30 mouse cellular contexts compared by ENCODE assay signal in the genomic region with DNA sequence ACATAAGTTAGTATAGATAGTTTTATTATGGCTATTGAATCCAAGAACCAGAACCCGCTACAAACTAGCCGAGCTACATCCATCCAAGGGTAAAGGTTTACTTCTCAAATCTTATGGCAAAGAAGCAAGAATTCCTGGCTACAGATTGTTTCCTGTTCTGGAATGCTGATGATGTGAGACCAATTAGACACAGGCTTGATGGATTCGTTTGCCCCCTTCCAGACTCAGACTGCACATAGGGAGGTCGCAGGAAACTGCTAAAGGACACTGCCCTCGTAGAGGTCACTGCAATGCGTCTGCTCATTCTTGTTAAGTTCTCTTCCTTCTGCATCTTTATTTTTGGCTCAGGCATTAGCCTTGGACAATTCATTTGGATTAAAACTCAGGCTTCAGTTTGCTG.
A peak's percentile ranks its signal among the peaks of the same experiment; 100 is the strongest.
DNase-seq lines count a peak whose midpoint lies in the region; ATAC-seq and TF ChIP-seq lines count a peak whose summit lies in the region.
"Had no signal": no experiment of that assay in that cellular context is flagged by ENCODE, and none has a peak within 500 bp of the region (broad histone marks: within the 10 kb centered on the region; RNA-seq: fewer than 3 reads in every experiment).

No protein-coding gene starts in this region.

- H3K27me3 ChIP-seq in embryonic facial prominence, embryonic 14.5 days (replicated peaks; ENCODE audit: control insufficient read depth, insufficient read depth, low read length), result no peaks in the 10 kb centered on the region
- H3K27me3 ChIP-seq in embryonic facial prominence, embryonic 10.5 days (replicated peaks; ENCODE audit: low read depth, poor library complexity, severe bottlenecking), result no peaks in the 10 kb centered on the region
- no peaks in the 10 kb centered on the region for H3K27me3 ChIP-seq in heart, postnatal 0 days (ENCODE audit: control insufficient read depth, insufficient read depth, low read length)
- no peaks in the 10 kb centered on the region for H3K27me3 ChIP-seq in lung, embryonic 14.5 days (ENCODE audit: insufficient read depth, low read length)
- H3K27me3 ChIP-seq in forebrain, embryonic 14.5 days (replicated peaks; ENCODE audit: control insufficient read depth, insufficient read depth, low read length), result no peaks in the 10 kb centered on the region; the same call in 1 of the 2 replicates
- H3K27me3 ChIP-seq: heart, embryonic 12.5 days; limb, embryonic 12.5 days; liver, embryonic 13.5 days; midbrain, embryonic 12.5 days; neural tube, embryonic 12.5 days; Patski had no signal

- no peak overlapping the region for H3K4me2 ChIP-seq in embryonic facial prominence, embryonic 14.5 days (ENCODE audit: low read depth, low read length)
- no peak overlapping the region for H3K4me2 ChIP-seq in heart, postnatal 0 days (ENCODE audit: low read depth, low read length)
- H3K4me2 ChIP-seq in lung, embryonic 14.5 days, result no peak overlapping the region
- no peak overlapping the region for H3K4me2 ChIP-seq in forebrain, embryonic 14.5 days (ENCODE audit: low read length)
- H3K4me2 ChIP-seq: forebrain, embryonic 13.5 days; heart, embryonic 12.5 days; limb, embryonic 12.5 days; liver, embryonic 13.5 days; midbrain, embryonic 12.5 days; neural tube, embryonic 12.5 days had no signal

- no peak for TF ChIP-seq EP300 in heart, postnatal 0 days (IDR thresholded peaks at IDR 0.05; ENCODE audit: low read depth)

- 41% methylated on average over 6 of the region's 6 CpGs for WGBS in embryonic facial prominence, embryonic 14.5 days
- 49% methylated on average over 6 of the region's 6 CpGs for WGBS in embryonic facial prominence, embryonic 10.5 days
- 28% methylated on average over 6 of the region's 6 CpGs for WGBS in heart, postnatal 0 days
- 30% methylated on average over 6 of the region's 6 CpGs for WGBS in lung, embryonic 14.5 days
- WGBS in lung, adult 2 months, result 47% methylated on average over 6 of the region's 6 CpGs
- WGBS in forebrain, embryonic 14.5 days, result 70% methylated on average over 6 of the region's 6 CpGs

- no peaks in the 10 kb centered on the region for H3K36me3 ChIP-seq in embryonic facial prominence, embryonic 14.5 days (ENCODE audit: control insufficient read depth, insufficient read depth, low read length)
- no peaks in the 10 kb centered on the region for H3K36me3 ChIP-seq in embryonic facial prominence, embryonic 10.5 days (replicated peaks)
- no peaks in the 10 kb centered on the region for H3K36me3 ChIP-seq in heart, postnatal 0 days (replicated peaks; ENCODE audit: control insufficient read depth, insufficient read depth, low read length)
- H3K36me3 ChIP-seq in lung, embryonic 14.5 days (ENCODE audit: insufficient read depth), result no peaks in the 10 kb centered on the region
- H3K36me3 ChIP-seq in forebrain, embryonic 14.5 days (ENCODE audit: control insufficient read depth, insufficient read depth, low read length), result no peaks in the 10 kb centered on the region
- H3K36me3 ChIP-seq: heart, embryonic 12.5 days; hindbrain, embryonic 10.5 days; limb, embryonic 12.5 days; liver, embryonic 13.5 days; midbrain, embryonic 12.5 days; neural tube, embryonic 12.5 days had no signal

- no peak overlapping the region for H3K4me3 ChIP-seq in embryonic facial prominence, embryonic 14.5 days (ENCODE audit: low read depth, low read length)
- no peak overlapping the region for H3K4me3 ChIP-seq in embryonic facial prominence, embryonic 10.5 days
- no peak overlapping the region for H3K4me3 ChIP-seq in heart, postnatal 0 days (ENCODE audit: low read depth, low read length)
- no peak overlapping the region for H3K4me3 ChIP-seq in lung, embryonic 14.5 days (ENCODE audit: low read depth, low read length)
- H3K4me3 ChIP-seq in lung, adult 2 months (replicated peaks; ENCODE audit: extremely low read depth, low read depth, low read length), result no peak overlapping the region
- H3K4me3 ChIP-seq in forebrain, embryonic 14.5 days (ENCODE audit: low read depth, low read length), result no peak overlapping the region
- H3K4me3 ChIP-seq: forebrain, embryonic 13.5 days; heart, embryonic 12.5 days; hindbrain, embryonic 10.5 days; limb, embryonic 12.5 days; liver, embryonic 13.5 days; megakaryocyte, embryonic 14.5 days; midbrain, embryonic 12.5 days; myocyte; neural tube, embryonic 12.5 days had no signal

- peak; percentile 22 for DNase-seq in embryonic facial prominence, embryonic 14.5 days (ENCODE audit: low spot score)
- DNase-seq in embryonic facial prominence, embryonic 10.5 days (ENCODE audit: low spot score), result no peak
- peak; percentile 42 for DNase-seq in heart, postnatal 0 days (ENCODE audit: low spot score)
- DNase-seq in heart, adult 8-10 months (ENCODE audit: low spot score), result no peak
- DNase-seq in lung, embryonic 14.5 days, result peak; percentile 62
- no peak for DNase-seq in lung, adult 2 months
- DNase-seq in lung, postnatal 10 days, result peak; percentile 48
- no peak for DNase-seq in forebrain, embryonic 14.5 days (ENCODE audit: low spot score)
- DNase-seq: adrenal gland, postnatal 10 days; cerebellum, adult 11 months; cerebellum, adult 9-10 months; gastrocnemius, postnatal 14 days; kidney, adult 8-10 months; kidney, postnatal 14 days; liver, embryonic 13.5 days; right cerebral cortex, adult 18-20 months; spleen, adult 18-20 months; thymus, adult 18-20 months; thymus, postnatal 25 days had no signal

- H3K9me3 ChIP-seq in embryonic facial prominence, embryonic 14.5 days (ENCODE audit: control insufficient read depth, low read length), result no peaks in the 10 kb centered on the region
- no peaks in the 10 kb centered on the region for H3K9me3 ChIP-seq in embryonic facial prominence, embryonic 10.5 days
- no peaks in the 10 kb centered on the region for H3K9me3 ChIP-seq in heart, postnatal 0 days (replicated peaks; ENCODE audit: control insufficient read depth, low read length)
- H3K9me3 ChIP-seq in lung, embryonic 14.5 days (ENCODE audit: low read depth, low read length), result no peaks in the 10 kb centered on the region
- H3K9me3 ChIP-seq in forebrain, embryonic 14.5 days (replicated peaks; ENCODE audit: control insufficient read depth, low read length), result no peaks in the 10 kb centered on the region
- H3K9me3 ChIP-seq: forebrain, embryonic 13.5 days; G1E; heart, embryonic 12.5 days; hindbrain, embryonic 10.5 days; limb, embryonic 12.5 days; liver, embryonic 13.5 days; megakaryocyte, embryonic 14.5 days; midbrain, embryonic 12.5 days; neural tube, embryonic 12.5 days had no signal

- ATAC-seq in embryonic facial prominence, embryonic 14.5 days (ENCODE audit: low read depth), result no peak
- ATAC-seq in heart, postnatal 0 days (ENCODE audit: insufficient read depth, low read depth), result no peak
- peak; percentile 69; the same call in 1 of the 2 replicates for ATAC-seq in lung, embryonic 14.5 days (ENCODE audit: insufficient read depth)
- ATAC-seq in forebrain, embryonic 14.5 days, result no peak
- ATAC-seq: forebrain, embryonic 13.5 days; hindbrain, embryonic 16.5 days; Patski had no signal

- H3K27ac ChIP-seq in embryonic facial prominence, embryonic 14.5 days (replicated peaks; ENCODE audit: low read depth, low read length), result no peak overlapping the region
- no peak overlapping the region; the same call in 1 of the 2 replicates for H3K27ac ChIP-seq in embryonic facial prominence, embryonic 10.5 days (replicated peaks)
- peak overlapping the region; percentile 54; the same call in 1 of the 2 replicates for H3K27ac ChIP-seq in heart, postnatal 0 days (ENCODE audit: low read depth)
- no peak overlapping the region for H3K27ac ChIP-seq in lung, embryonic 14.5 days (ENCODE audit: low read depth)
- no peak overlapping the region for H3K27ac ChIP-seq in forebrain, embryonic 14.5 days (ENCODE audit: low read depth, low read length)
- H3K27ac ChIP-seq: forebrain, embryonic 13.5 days; hindbrain, embryonic 10.5 days; limb, embryonic 12.5 days; liver, embryonic 13.5 days; midbrain, embryonic 12.5 days; neural tube, embryonic 12.5 days had no signal

- TF ChIP-seq POLR2A in lung, adult 2 months (IDR thresholded peaks at IDR 0.05; ENCODE audit: borderline replicate concordance, extremely low read depth, low read depth, low read length), result no peak

- H3K4me1 ChIP-seq in embryonic facial prominence, embryonic 14.5 days (ENCODE audit: control insufficient read depth, insufficient read depth, low read length), result no peaks in the 10 kb centered on the region
- H3K4me1 ChIP-seq in embryonic facial prominence, embryonic 10.5 days, result peaks cover 24% of the 10 kb centered on the region
- peaks cover 11% of the 10 kb centered on the region for H3K4me1 ChIP-seq in heart, postnatal 0 days (ENCODE audit: control insufficient read depth, insufficient read depth)
- no peaks in the 10 kb centered on the region for H3K4me1 ChIP-seq in lung, embryonic 14.5 days (ENCODE audit: insufficient read depth)
- peaks cover 3% of the 10 kb centered on the region; the same call in 1 of the 2 replicates for H3K4me1 ChIP-seq in lung, adult 2 months (ENCODE audit: control insufficient read depth, insufficient read depth, low read length)
- peaks cover 5% of the 10 kb centered on the region for H3K4me1 ChIP-seq in forebrain, embryonic 14.5 days (ENCODE audit: control insufficient read depth, insufficient read depth, low read length)

- no peak for TF ChIP-seq CTCF in heart, postnatal 0 days (IDR thresholded peaks at IDR 0.05; ENCODE audit: low read depth)
- no peak for TF ChIP-seq CTCF in lung, embryonic 14.5 days (IDR thresholded peaks at IDR 0.05; ENCODE audit: low read depth)
- no peak for TF ChIP-seq CTCF in lung, adult 2 months (IDR thresholded peaks at IDR 0.05; ENCODE audit: insufficient read depth, low read length)

- no peak overlapping the region for H3K9ac ChIP-seq in embryonic facial prominence, embryonic 14.5 days (ENCODE audit: low read depth, low read length)
- H3K9ac ChIP-seq in heart, postnatal 0 days (replicated peaks; ENCODE audit: low read depth, low read length), result no peak overlapping the region
- no peak overlapping the region for H3K9ac ChIP-seq in lung, embryonic 14.5 days
- H3K9ac ChIP-seq in forebrain, embryonic 14.5 days (ENCODE audit: low read length), result no peak overlapping the region
- H3K9ac ChIP-seq: forebrain, embryonic 13.5 days; heart, embryonic 12.5 days; limb, embryonic 12.5 days; liver, embryonic 13.5 days; midbrain, embryonic 12.5 days; neural tube, embryonic 12.5 days had no signal

Comparison
In these comparisons a context has a peak if more than half of its experiments do, and no peak if none do; other contexts are left out.
1. DNase-seq: peak in embryonic facial prominence, embryonic 14.5 days (single experiment), heart, postnatal 0 days (single experiment), lung, embryonic 14.5 days (single experiment) and lung, postnatal 10 days (single experiment); none in embryonic facial prominence, embryonic 10.5 days (single experiment), heart, adult 8-10 months (single experiment), lung, adult 2 months (single experiment) and forebrain, embryonic 14.5 days (single experiment).